Mouse (Mus musculus) bone marrow macrophage, adult 2 months (primary cell): Measurements from ENCODE around the gene Gm16381. TPM values are rescaled to one million over a fixed set of nuclear protein-coding genes. Genes with fewer than 3 reads are reported as not detected.
"Not testable (repeated sequence)": the region's sequence is repeated elsewhere in the genome, so short reads cannot be mapped to it uniquely, and the experiment has no call there.

ENCODE experiments used
- H3K27ac ChIP-seq: 2 replicates; pipeline ENCODE4 v1.5.1; 2012; ENCODE audit warnings: low read depth, low read length; ENCODE audit not compliant: insufficient read depth
- H3K4me1 ChIP-seq: 2 replicates; pipeline ENCODE4 v1.6.1; 2012; ENCODE audit warnings: low read length; ENCODE audit not compliant: control insufficient read depth, insufficient read depth
- H3K4me3 ChIP-seq: 2 replicates; pipeline ENCODE4 v1.5.1; 2012; ENCODE audit warnings: mild to moderate bottlenecking, low read length, moderate library complexity; ENCODE audit not compliant: insufficient read depth
- polyA plus RNA-seq: library from polyadenylated mRNA; stranded (reverse); fragments of >200 nt; gene quantifications from 2 replicates; pipeline ENCODE4 v1.2.4, GENCODE M21; 2012; ENCODE audit not compliant: missing spikeins, insufficient read depth, insufficient read length

The Gm16381 gene
- not detected in 2 replicates for polyA plus RNA-seq

- not testable (repeated sequence) for H3K4me1 ChIP-seq, H3K27ac ChIP-seq, H3K4me3 ChIP-seq
Measured at GRCm38 (mm10) chr12:87644520-87644919, at the start of gene Gm16381. Gm16381 (minus strand) TSS chr12:87644620.

GRCm38 (mm10) chr12:87652916-87653703, 8.7 kb upstream of the Gm16381 start:
- H3K4me1 ChIP-seq, H3K4me3 ChIP-seq, H3K27ac ChIP-seq: not testable (repeated sequence)

GRCm38 (mm10) chr12:87618569-87618968, 25.9 kb downstream of the Gm16381 start, which contains the start of gene Gm4027:
Gm4027 (plus strand) TSS chr12:87618869.
- not testable (repeated sequence) for H3K4me1 ChIP-seq, H3K27ac ChIP-seq

DNA sequence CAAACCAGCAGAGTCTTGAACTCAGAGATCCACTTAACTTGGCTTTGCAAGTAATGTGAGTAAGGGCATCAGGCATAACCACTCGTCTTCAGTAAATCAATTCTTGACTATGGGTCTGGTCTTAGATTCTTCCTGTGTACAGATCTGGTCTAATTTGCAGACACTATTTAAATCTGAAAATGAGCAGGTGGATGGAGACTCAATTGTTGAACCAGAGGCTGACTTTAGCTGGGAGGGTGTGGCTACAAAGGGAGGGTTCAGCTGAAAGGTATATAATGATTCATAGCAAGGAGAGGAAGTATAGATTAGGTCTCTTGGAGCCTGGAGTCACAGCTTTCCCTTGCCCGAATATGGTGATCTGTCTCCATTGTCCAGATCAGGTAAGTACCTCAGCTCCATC, 42.0 kb downstream of the Gm16381 start, which contains the start of gene Oog1:
TSS of gene Oog1 (plus strand) at position 301 of the 400 bp plus-strand sequence.
- H3K4me1 ChIP-seq, H3K27ac ChIP-seq, H3K4me3 ChIP-seq: not testable (repeated sequence)

More at GRCm38 (mm10) chr12:87618569-87618968, 25.9 kb downstream of the Gm16381 start, which contains the start of gene Gm4027:
- H3K4me3 ChIP-seq: not testable (repeated sequence)

GRCm38 (mm10) chr12:87601388-87601787, 43.0 kb downstream of the Gm16381 start:
- H3K4me1 ChIP-seq, H3K27ac ChIP-seq, H3K4me3 ChIP-seq: not testable (repeated sequence)

Other genes with a start within 250 kb of the Gm16381 start
- 150 and 162 TPM in 2 replicates for gene Slirp, start 200.7 kb downstream of the Gm16381 start, polyA plus RNA-seq
- 11.2 and 14.3 TPM in 2 replicates for gene Alkbh1, start 200.6 kb downstream of the Gm16381 start, polyA plus RNA-seq
- 83.4 and 83.5 TPM in 2 replicates for gene Snw1, start 172.3 kb downstream of the Gm16381 start, polyA plus RNA-seq
- not detected in 2 replicates for gene Gm5788, start 149.9 kb downstream of the Gm16381 start, polyA plus RNA-seq
- not detected in 2 replicates for gene Gm8300, start 130.3 kb downstream of the Gm16381 start, polyA plus RNA-seq
- gene Oog1, start 41.9 kb downstream of the Gm16381 start, polyA plus RNA-seq: not detected in 2 replicates
- gene Gm4027, start 25.8 kb downstream of the Gm16381 start, polyA plus RNA-seq: not detected in 2 replicates
- gene Gm21319, start 131.1 kb upstream of the Gm16381 start, polyA plus RNA-seq: not detected in 2 replicates
- not detected in 2 replicates for gene Gm21936, start 150.9 kb upstream of the Gm16381 start, polyA plus RNA-seq
- gene BB287469, start 172.0 kb upstream of the Gm16381 start, polyA plus RNA-seq: not detected in 2 replicates
- gene Gm2001, start 197.7 kb upstream of the Gm16381 start, polyA plus RNA-seq: not detected in 2 replicates
- gene Gm2016, start 229.5 kb upstream of the Gm16381 start, polyA plus RNA-seq: not detected in 2 replicates